Mouse (Mus musculus): ENCODE measurements around the gene Nccrp1.

GRCm38 (mm10) chr7:28555939-28556535 is 9.0 kb upstream of the Nccrp1 start:
- no peak for TF ChIP-seq CTCF (IDR thresholded peaks at IDR 0.05; ENCODE audit: low read depth)
- TF ChIP-seq EP300 (IDR thresholded peaks at IDR 0.05; ENCODE audit: low read depth), result no peak

Data from heart, postnatal 0 days (tissue).